Mouse (Mus musculus): Measurements from ENCODE around the gene Nol6. TPM values are rescaled to one million over a fixed set of nuclear protein-coding genes. Genes with fewer than 3 reads are reported as not detected.

The Nol6 gene
- total and polyA plus RNA-seq, 2 experiments from 2014 or later = 7.3 to 39.8 TPM

GRCm38 (mm10) chr4:41081733-41082132, 42.5 kb downstream of the Nol6 start:
- 79% methylated on average over 5 of the region's 5 CpGs for WGBS
- Histone ChIP-seq H3K4me1 (ENCODE audit: control insufficient read depth, insufficient read depth) (no peaks in the 10 kb centered on the region), H3K4me2 (ENCODE audit: low read depth, low read length) (no peak overlapping the region), H3K27ac (ENCODE audit: low read depth) (no peak overlapping the region), H3K27me3 (ENCODE audit: control insufficient read depth, insufficient read depth, low read length) (no peaks in the 10 kb centered on the region), H3K4me3 (ENCODE audit: low read depth, low read length) (no peak overlapping the region), H3K9ac (replicated peaks; ENCODE audit: low read depth, low read length) (no peak overlapping the region), H3K9me3 (replicated peaks; ENCODE audit: control insufficient read depth, low read length) (no peaks in the 10 kb centered on the region), H3K36me3 (replicated peaks; ENCODE audit: control insufficient read depth, insufficient read depth, low read length) (no peaks in the 10 kb centered on the region)
- DNase-seq (ENCODE audit: low spot score) (no peak), ATAC-seq (ENCODE audit: insufficient read depth, low read depth) (no peak)
- TF ChIP-seq CTCF (IDR thresholded peaks at IDR 0.05; ENCODE audit: low read depth) = no peak
- no peak for TF ChIP-seq EP300 (IDR thresholded peaks at IDR 0.05; ENCODE audit: low read depth)

GRCm38 (mm10) chr4:41078726-41079125, 45.5 kb downstream of the Nol6 start:
- Histone ChIP-seq H3K27ac (ENCODE audit: low read depth) (no peak overlapping the region), H3K9ac (replicated peaks; ENCODE audit: low read depth, low read length) (no peak overlapping the region), H3K4me3 (ENCODE audit: low read depth, low read length) (no peak overlapping the region), H3K9me3 (replicated peaks; ENCODE audit: control insufficient read depth, low read length) (no peaks in the 10 kb centered on the region), H3K4me1 (ENCODE audit: control insufficient read depth, insufficient read depth) (no peaks in the 10 kb centered on the region), H3K4me2 (ENCODE audit: low read depth, low read length) (no peak overlapping the region), H3K27me3 (ENCODE audit: control insufficient read depth, insufficient read depth, low read length) (no peaks in the 10 kb centered on the region), H3K36me3 (replicated peaks; ENCODE audit: control insufficient read depth, insufficient read depth, low read length) (no peaks in the 10 kb centered on the region)
- WGBS = 27% methylated on average over 6 of the region's 6 CpGs
- no peak for TF ChIP-seq CTCF (IDR thresholded peaks at IDR 0.05; ENCODE audit: low read depth)
- no peak for TF ChIP-seq EP300 (IDR thresholded peaks at IDR 0.05; ENCODE audit: low read depth)
- DNase-seq (ENCODE audit: low spot score) (no peak), ATAC-seq (ENCODE audit: insufficient read depth, low read depth) (no peak)

- H3K27me3 ChIP-seq (ENCODE audit: control insufficient read depth, insufficient read depth, low read length) = no peaks in the 10 kb centered on the region
- no peak for TF ChIP-seq CTCF (IDR thresholded peaks at IDR 0.05; ENCODE audit: low read depth)
- no peak for TF ChIP-seq EP300 (IDR thresholded peaks at IDR 0.05; ENCODE audit: low read depth)
- H3K36me3 ChIP-seq (replicated peaks; ENCODE audit: control insufficient read depth, insufficient read depth, low read length) = no peaks in the 10 kb centered on the region
- H3K27ac ChIP-seq (ENCODE audit: low read depth) = no peak overlapping the region
- DNase-seq (ENCODE audit: low spot score) (no peak), ATAC-seq (ENCODE audit: insufficient read depth, low read depth) (no peak)
- no peak overlapping the region for H3K9ac ChIP-seq (replicated peaks; ENCODE audit: low read depth, low read length)
- H3K9me3 ChIP-seq (replicated peaks; ENCODE audit: control insufficient read depth, low read length) = no peaks in the 10 kb centered on the region
- no peak overlapping the region for H3K4me2 ChIP-seq (ENCODE audit: low read depth, low read length)
- no peaks in the 10 kb centered on the region for H3K4me1 ChIP-seq (ENCODE audit: control insufficient read depth, insufficient read depth)
- H3K4me3 ChIP-seq (ENCODE audit: low read depth, low read length) = no peak overlapping the region
- WGBS = 43% methylated on average over 6 of the region's 6 CpGs
These were observed 49.8 kb downstream of the Nol6 start for GRCm38 (mm10) chr4:41074461-41074860.

GRCm38 (mm10) chr4:41073008-41073817, 51.0 kb downstream of the Nol6 start:
- Histone ChIP-seq H3K36me3 (replicated peaks; ENCODE audit: control insufficient read depth, insufficient read depth, low read length) (no peaks in the 10 kb centered on the region), H3K4me3 (ENCODE audit: low read depth, low read length) (no peak overlapping the region), H3K4me2 (ENCODE audit: low read depth, low read length) (no peak overlapping the region), H3K9ac (replicated peaks; ENCODE audit: low read depth, low read length) (no peak overlapping the region), H3K9me3 (replicated peaks; ENCODE audit: control insufficient read depth, low read length) (no peaks in the 10 kb centered on the region), H3K27me3 (ENCODE audit: control insufficient read depth, insufficient read depth, low read length) (no peaks in the 10 kb centered on the region), H3K4me1 (ENCODE audit: control insufficient read depth, insufficient read depth) (no peaks in the 10 kb centered on the region), H3K27ac (ENCODE audit: low read depth) (no peak overlapping the region)
- DNase-seq (ENCODE audit: low spot score) (no peak), ATAC-seq (ENCODE audit: insufficient read depth, low read depth) (no peak)
- no peak for TF ChIP-seq CTCF (IDR thresholded peaks at IDR 0.05; ENCODE audit: low read depth)
- no peak for TF ChIP-seq EP300 (IDR thresholded peaks at IDR 0.05; ENCODE audit: low read depth)
- 69% methylated on average over 12 of the region's 12 CpGs for WGBS

GRCm38 (mm10) chr4:41071500-41072429, 52.5 kb downstream of the Nol6 start:
- no peak overlapping the region for H3K9ac ChIP-seq (replicated peaks; ENCODE audit: low read depth, low read length)
- DNase-seq (ENCODE audit: low spot score) (no peak), ATAC-seq (ENCODE audit: insufficient read depth, low read depth) (no peak)
- TF ChIP-seq CTCF (IDR thresholded peaks at IDR 0.05; ENCODE audit: low read depth) (no peak), EP300 (IDR thresholded peaks at IDR 0.05; ENCODE audit: low read depth) (no peak)
- 73% methylated on average over 14 of the region's 14 CpGs for whole genome bisulfite sequencing
- H3K27me3 ChIP-seq (ENCODE audit: control insufficient read depth, insufficient read depth, low read length) = no peaks in the 10 kb centered on the region
- H3K4me2 ChIP-seq (ENCODE audit: low read depth, low read length) = no peak overlapping the region
- no peak overlapping the region for H3K27ac ChIP-seq (ENCODE audit: low read depth)
- no peaks in the 10 kb centered on the region for H3K9me3 ChIP-seq (replicated peaks; ENCODE audit: control insufficient read depth, low read length)
- no peaks in the 10 kb centered on the region for H3K4me1 ChIP-seq (ENCODE audit: control insufficient read depth, insufficient read depth)
- H3K36me3 ChIP-seq (replicated peaks; ENCODE audit: control insufficient read depth, insufficient read depth, low read length) = no peaks in the 10 kb centered on the region
- no peak overlapping the region for H3K4me3 ChIP-seq (ENCODE audit: low read depth, low read length)
